Mouse (Mus musculus): ENCODE results near the gene Gpr137c.

Gpr137c gene

GRCm38 (mm10) chr14:45329589-45330181 lies 110.2 kb downstream of the Gpr137c start, which contains the start of gene Psmc6:
Gene Psmc6, plus strand, starts transcription at chr14:45329788.
- in situ Hi-C loops (cut with MboI, MseI), result loop anchor here (5.0 to 25.0 kb wide), 3 partner anchors 58 to 1933 kb away; partner anchors contain the start of gene Cdkn3 (in 1 of the 2)
